Mouse (Mus musculus) liver, adult 2 months (tissue): ENCODE results near the gene Mfsd12. TPM values are rescaled to one million over a fixed set of nuclear protein-coding genes. Genes with fewer than 3 reads are reported as not detected.

ENCODE experiments used
- DNase-seq: peaks from one replicate; pipeline ENCODE4 v3.0.0-alpha.2; 2011; ENCODE audit warnings: low read depth, low spot score; ENCODE audit errors: extremely low read depth
- H3K27ac ChIP-seq: fragments of 200-500 bp; replicated peaks from 2 replicates; pipeline ENCODE4 v1.5.1; 2012; ENCODE audit warnings: low read depth, mild to moderate bottlenecking, control low read depth, inconsistent platforms, low read length; ENCODE audit not compliant: insufficient read depth
- H3K27me3 ChIP-seq: fragments of 200-500 bp; 2 replicates; pipeline ENCODE4 v1.6.1; 2012; ENCODE audit warnings: mild to moderate bottlenecking, moderate library complexity, low read length, inconsistent platforms; ENCODE audit not compliant: control insufficient read depth, insufficient read depth
- H3K36me3 ChIP-seq: fragments of 200-500 bp; 2 replicates; pipeline ENCODE4 v1.6.1; 2012; ENCODE audit warnings: low read length, inconsistent platforms; ENCODE audit not compliant: control insufficient read depth, insufficient read depth
- H3K4me1 ChIP-seq: fragments of 200-500 bp; 2 replicates; pipeline ENCODE4 v1.6.1; 2011; ENCODE audit warnings: low read length; ENCODE audit not compliant: control insufficient read depth, insufficient read depth
- H3K4me3 ChIP-seq: fragments of 200-500 bp; 2 replicates; pipeline ENCODE4 v1.5.1; 2011; ENCODE audit warnings: low read depth, mild to moderate bottlenecking, control low read depth, low read length, moderate library complexity; ENCODE audit not compliant: insufficient read depth
- H3K79me2 ChIP-seq: fragments of 200-500 bp; 2 replicates; pipeline ENCODE4 v1.6.1; 2012; ENCODE audit warnings: inconsistent platforms, mild to moderate bottlenecking, low read length, moderate library complexity; ENCODE audit not compliant: control insufficient read depth, insufficient read depth
- H3K9ac ChIP-seq: fragments of 200-500 bp; 2 replicates; pipeline ENCODE4 v1.6.1; 2012; ENCODE audit warnings: low read depth, mild to moderate bottlenecking, control low read depth, inconsistent platforms, low read length
- CTCF ChIP-seq: fragments of 200-500 bp; IDR thresholded peaks from 2 replicates; pipeline ENCODE4 v1.5.1; 2011; ENCODE audit warnings: low read depth, low read length, control low read depth
- POLR2A ChIP-seq: fragments of 200-500 bp; IDR thresholded peaks from 2 replicates; pipeline ENCODE4 v1.6.1; 2011; ENCODE audit warnings: low read length, control low read depth; ENCODE audit not compliant: insufficient read depth; ENCODE audit errors: extremely low read depth
- WGBS: fragments of 180-500 bp; shearing (Covaris S2); methylation state at CpG from one replicate; pipeline ENCODE4 v1.1.7; 2018; 5-methylcytosine and 5-hydroxymethylcytosine counted together
- polyA plus RNA-seq: library from polyadenylated mRNA; depleted of rRNA; stranded (reverse); fragments of >200 nt; gene quantifications from 2 replicates; pipeline ENCODE4 v1.2.3, GENCODE M21; 2012
- total RNA-seq: library from RNA; depleted of rRNA; stranded (reverse); fragments of >200 nt; gene quantifications from 2 replicates; pipeline ENCODE4 v1.2.3, GENCODE M21; 2014

Gene Mfsd12
- total and polyA plus RNA-seq, 2 experiments = 5.3 to 12.8 TPM

- TF ChIP-seq CTCF (peak; percentile 53), POLR2A (no peak)
- no peak for DNase-seq
- no peak overlapping the region for H3K9ac ChIP-seq
- peaks cover 4% of the 10 kb centered on the region; the same call in 1 of the 2 replicates for H3K79me2 ChIP-seq
- H3K36me3 ChIP-seq = no peaks in the 10 kb centered on the region
- no peak overlapping the region for H3K27ac ChIP-seq
- WGBS = 82% methylated on average over 16 of the region's 16 CpGs
- H3K27me3 ChIP-seq = no peaks in the 10 kb centered on the region
- H3K4me1 ChIP-seq = peaks cover 16% of the 10 kb centered on the region
- H3K4me3 ChIP-seq = no peak overlapping the region
These were observed 40.8 kb upstream of the Mfsd12 start for GRCm38 (mm10) chr10:81316338-81317060.

- no peak overlapping the region for H3K4me3 ChIP-seq
- H3K27ac ChIP-seq = no peak overlapping the region
- no peaks in the 10 kb centered on the region for H3K36me3 ChIP-seq
- no peak for DNase-seq
- WGBS = 72% methylated on average over 20 of the region's 20 CpGs
- H3K79me2 ChIP-seq = peaks cover 4% of the 10 kb centered on the region; the same call in 1 of the 2 replicates
- no peak for TF ChIP-seq POLR2A
- no peak for TF ChIP-seq CTCF
- no peaks in the 10 kb centered on the region for H3K27me3 ChIP-seq
- H3K4me1 ChIP-seq = peaks cover 18% of the 10 kb centered on the region
- no peak overlapping the region for H3K9ac ChIP-seq
These were observed 40.0 kb upstream of the Mfsd12 start for GRCm38 (mm10) chr10:81317273-81317672.

- Histone ChIP-seq H3K9ac (no peak overlapping the region), H3K27ac (no peak overlapping the region; the same call in 1 of the 2 replicates), H3K27me3 (no peaks in the 10 kb centered on the region), H3K36me3 (no peaks in the 10 kb centered on the region; the same call in 1 of the 2 replicates), H3K4me1 (peaks cover 18% of the 10 kb centered on the region), H3K4me3 (no peak overlapping the region), H3K79me2 (peaks cover 9% of the 10 kb centered on the region; the same call in 1 of the 2 replicates)
- DNase-seq = peak; percentile 69
- 40% methylated on average over 13 of the region's 13 CpGs for WGBS
- TF ChIP-seq POLR2A (no peak), CTCF (no peak)
These were observed 38.5 kb upstream of the Mfsd12 start for GRCm38 (mm10) chr10:81318589-81319329.

GRCm38 (mm10) chr10:81319330-81319699 is 38.0 kb upstream of the Mfsd12 start:
- Histone ChIP-seq H3K27me3 (no peaks in the 10 kb centered on the region), H3K4me3 (no peak overlapping the region), H3K9ac (peak overlapping the region; percentile 73; the same call in 1 of the 2 replicates), H3K27ac (no peak overlapping the region), H3K4me1 (peaks cover 18% of the 10 kb centered on the region), H3K79me2 (peaks cover 9% of the 10 kb centered on the region; the same call in 1 of the 2 replicates), H3K36me3 (no peaks in the 10 kb centered on the region; the same call in 1 of the 2 replicates)
- 43% methylated on average over 8 of the region's 8 CpGs for WGBS
- TF ChIP-seq POLR2A = no peak
- TF ChIP-seq CTCF = no peak
- DNase-seq = no peak

- H3K9ac ChIP-seq = peak overlapping the region; percentile 73
- no peaks in the 10 kb centered on the region for H3K27me3 ChIP-seq
- 1% methylated on average over 38 of the region's 38 CpGs for WGBS
- peak overlapping the region; percentile 36 for H3K4me3 ChIP-seq
- peak overlapping the region; percentile 74 for H3K27ac ChIP-seq
- DNase-seq = no peak
- peaks cover 9% of the 10 kb centered on the region; the same call in 1 of the 2 replicates for H3K79me2 ChIP-seq
- TF ChIP-seq CTCF (no peak), POLR2A (0 out of 2 replicates have a peak, but pooled peaks have one; percentile 33)
- peaks cover 18% of the 10 kb centered on the region for H3K4me1 ChIP-seq
- no peaks in the 10 kb centered on the region; the same call in 1 of the 2 replicates for H3K36me3 ChIP-seq
These were observed 37.3 kb upstream of the Mfsd12 start for GRCm38 (mm10) chr10:81319741-81320549.
